Mouse (Mus musculus): ENCODE results near the gene Lmo7.

GRCm38 (mm10) chr14:101762267-101762666, 32.5 kb downstream of the Lmo7 start:
- TF ChIP-seq GATA1 (IDR thresholded peaks at IDR 0.05; ENCODE audit: low read length) (no peak), TAL1 (IDR thresholded peaks at IDR 0.05; ENCODE audit: low read length) (no peak)

Measured in erythroblast, embryonic 14.5 days (primary cell).